Mouse (Mus musculus): ENCODE measurements around the gene Atp7a. TPM values are rescaled to one million over a fixed set of nuclear protein-coding genes. Genes with fewer than 3 reads are reported as not detected.

Atp7a gene
- polyA plus RNA-seq, 1 experiment from 2014 or later: 30.1 TPM

DNA sequence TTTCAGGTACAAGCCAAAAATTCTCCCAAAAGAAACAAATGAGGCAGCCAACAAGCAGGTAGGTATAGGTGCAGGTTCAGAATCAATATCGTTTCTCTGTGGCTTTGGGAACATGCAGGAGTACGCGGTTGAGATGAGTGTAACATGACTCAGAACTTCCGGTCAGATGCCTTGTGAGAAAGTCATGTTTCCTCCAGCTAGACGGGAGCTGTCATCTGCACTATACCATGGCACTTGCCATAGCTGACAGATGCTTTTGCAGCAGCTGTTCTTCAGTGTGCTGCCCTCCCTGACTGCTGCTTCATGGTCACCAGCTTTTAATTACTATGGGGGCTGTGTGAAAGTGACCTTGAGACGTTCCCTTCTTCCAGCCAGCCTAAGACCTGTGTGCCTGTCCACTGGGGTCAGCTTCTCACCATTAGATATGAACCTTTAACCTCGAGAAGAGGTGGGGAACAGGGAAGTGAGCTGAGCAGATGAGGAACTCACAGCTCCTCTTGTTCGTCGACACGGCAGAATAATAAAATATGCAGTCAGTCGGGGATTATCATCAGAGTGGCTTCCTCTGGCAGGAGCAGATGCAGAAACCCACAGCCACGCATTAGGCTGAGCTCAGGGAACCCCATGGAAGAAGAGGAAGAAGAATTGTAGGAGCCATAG is 109.0 kb downstream of the Atp7a start:
- no peaks in the 10 kb centered on the region for H3K4me1 ChIP-seq (replicated peaks; ENCODE audit: control insufficient read depth, insufficient read depth, low read length)
- H3K27me3 ChIP-seq (replicated peaks; ENCODE audit: control insufficient read depth, insufficient read depth, low read length): no peaks in the 10 kb centered on the region
- DNase-seq (ENCODE audit: low spot score) (no peak), ATAC-seq (replicated peaks; ENCODE audit: low FRiP score, low TSS enrichment, low read depth) (no peak)
- no peak overlapping the region for H3K4me2 ChIP-seq (ENCODE audit: low read length)
- 58% methylated on average over 12 of the region's 12 CpGs for WGBS
- H3K36me3 ChIP-seq (ENCODE audit: control insufficient read depth, insufficient read depth, low read length): no peaks in the 10 kb centered on the region
- H3K27ac ChIP-seq (ENCODE audit: low read depth): no peak overlapping the region
- no peaks in the 10 kb centered on the region for H3K9me3 ChIP-seq (ENCODE audit: control insufficient read depth, low read length)
- no peak overlapping the region for H3K9ac ChIP-seq (ENCODE audit: low read length)
- H3K4me3 ChIP-seq (ENCODE audit: low read depth, low read length): no peak overlapping the region

- no peak overlapping the region for H3K4me3 ChIP-seq (ENCODE audit: low read depth, low read length)
- H3K4me2 ChIP-seq (ENCODE audit: low read length): no peak overlapping the region
- no peak overlapping the region for H3K9ac ChIP-seq (ENCODE audit: low read length)
- H3K9me3 ChIP-seq (ENCODE audit: control insufficient read depth, low read length): no peaks in the 10 kb centered on the region
- ATAC-seq (replicated peaks; ENCODE audit: low FRiP score, low TSS enrichment, low read depth) (no peak), DNase-seq (ENCODE audit: low spot score) (no peak)
- no peaks in the 10 kb centered on the region for H3K4me1 ChIP-seq (replicated peaks; ENCODE audit: control insufficient read depth, insufficient read depth, low read length)
- no peaks in the 10 kb centered on the region for H3K27me3 ChIP-seq (replicated peaks; ENCODE audit: control insufficient read depth, insufficient read depth, low read length)
- H3K27ac ChIP-seq (ENCODE audit: low read depth): no peak overlapping the region
- no peaks in the 10 kb centered on the region for H3K36me3 ChIP-seq (ENCODE audit: control insufficient read depth, insufficient read depth, low read length)
- 78% methylated on average over 13 of the region's 13 CpGs for WGBS
Observed at GRCm38 (mm10) chrX:106139309-106140070, 112.4 kb downstream of the Atp7a start.

DNA sequence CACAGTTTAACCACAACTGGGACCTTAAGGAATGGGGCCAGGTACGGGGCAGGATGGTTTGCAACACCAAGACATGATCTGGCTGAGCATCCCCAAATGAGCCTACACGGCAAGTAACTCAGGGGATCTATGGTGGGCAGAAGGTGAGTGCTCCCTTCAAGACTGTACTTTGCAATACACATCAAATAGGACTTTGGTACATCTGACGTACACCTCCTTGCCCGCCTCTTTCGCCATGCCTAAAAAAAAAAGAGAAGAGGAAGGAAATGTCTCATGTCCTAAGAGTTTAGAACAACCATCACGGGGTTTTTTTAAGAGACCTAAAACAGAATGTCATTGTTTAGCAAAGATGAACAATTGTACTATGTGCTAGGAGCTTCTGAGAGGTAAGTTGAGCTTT is 115.9 kb downstream of the Atp7a start, which contains the start of gene Tlr13:
Tlr13 (plus strand) TSS at position 269 of the 400 bp plus-strand sequence.
- DNase-seq (ENCODE audit: low spot score): no peak
- ATAC-seq (replicated peaks; ENCODE audit: low FRiP score, low TSS enrichment, low read depth): no peak
- Histone ChIP-seq H3K9me3 (ENCODE audit: control insufficient read depth, low read length) (no peaks in the 10 kb centered on the region), H3K27me3 (replicated peaks; ENCODE audit: control insufficient read depth, insufficient read depth, low read length) (no peaks in the 10 kb centered on the region), H3K27ac (ENCODE audit: low read depth) (no peak within 1 kb of the TSS), H3K4me1 (replicated peaks; ENCODE audit: control insufficient read depth, insufficient read depth, low read length) (no peaks in the 10 kb centered on the region), H3K36me3 (ENCODE audit: control insufficient read depth, insufficient read depth, low read length) (no peaks in the 10 kb centered on the region), H3K4me2 (ENCODE audit: low read length) (no peak within 1 kb of the TSS), H3K9ac (ENCODE audit: low read length) (no peak within 1 kb of the TSS), H3K4me3 (ENCODE audit: low read depth, low read length) (no peak within 1 kb of the TSS)
- 89% methylated on average over 6 of the region's 6 CpGs for WGBS

- Histone ChIP-seq H3K36me3 (ENCODE audit: control insufficient read depth, insufficient read depth, low read length) (no peaks in the 10 kb centered on the region), H3K9me3 (ENCODE audit: control insufficient read depth, low read length) (no peaks in the 10 kb centered on the region), H3K4me2 (ENCODE audit: low read length) (no peak overlapping the region), H3K4me3 (ENCODE audit: low read depth, low read length) (no peak overlapping the region), H3K4me1 (replicated peaks; ENCODE audit: control insufficient read depth, insufficient read depth, low read length) (no peaks in the 10 kb centered on the region), H3K27ac (ENCODE audit: low read depth) (no peak overlapping the region), H3K9ac (ENCODE audit: low read length) (no peak overlapping the region), H3K27me3 (replicated peaks; ENCODE audit: control insufficient read depth, insufficient read depth, low read length) (no peaks in the 10 kb centered on the region)
- ATAC-seq (replicated peaks; ENCODE audit: low FRiP score, low TSS enrichment, low read depth) (no peak), DNase-seq (ENCODE audit: low spot score) (no peak)
- 73% methylated on average over 1 of the region's 1 CpGs for WGBS
Observed at GRCm38 (mm10) chrX:106148185-106148584, 121.1 kb downstream of the Atp7a start.

DNA sequence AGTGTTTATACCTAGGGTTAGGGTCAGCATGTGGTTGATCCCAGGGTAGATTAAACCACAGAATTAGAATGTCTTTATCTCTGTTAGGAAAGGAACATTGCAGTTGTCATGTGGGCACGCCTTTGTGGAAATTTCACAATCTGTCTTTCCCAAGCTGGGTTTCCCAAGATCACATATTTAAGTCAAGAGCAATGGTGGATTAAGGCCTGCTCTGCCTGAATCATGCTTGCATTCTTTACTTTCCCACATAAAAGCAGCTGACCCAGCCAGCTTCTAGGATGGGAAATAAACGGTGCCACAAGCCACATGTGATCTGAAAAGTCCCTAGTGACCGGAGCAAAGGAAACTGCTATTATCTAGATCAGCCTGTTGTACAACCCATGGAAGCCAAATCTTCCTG is 122.4 kb downstream of the Atp7a start:
- no peaks in the 10 kb centered on the region for H3K27me3 ChIP-seq (replicated peaks; ENCODE audit: control insufficient read depth, insufficient read depth, low read length)
- H3K4me3 ChIP-seq (ENCODE audit: low read depth, low read length): no peak overlapping the region
- 85% methylated on average over 3 of the region's 3 CpGs for WGBS

DNA sequence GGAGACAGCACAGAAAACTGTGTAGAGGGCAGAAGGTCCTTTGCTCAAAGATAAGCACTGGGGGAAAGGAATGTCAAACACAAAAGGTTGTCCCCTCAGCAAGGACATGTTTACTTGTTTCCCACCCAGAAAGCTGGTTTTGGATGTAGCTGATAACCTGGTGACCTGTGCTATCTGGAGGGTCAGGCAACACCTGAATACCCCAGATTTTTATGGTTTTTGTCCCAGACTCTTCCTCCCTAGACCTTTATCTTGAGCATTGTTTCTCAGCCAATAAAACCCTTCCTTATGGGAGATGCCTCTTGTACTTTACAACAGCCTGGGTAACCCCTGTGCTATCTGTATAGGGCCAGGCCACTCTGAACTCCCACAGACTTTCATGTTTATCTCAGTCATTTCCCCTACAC is 127.1 kb downstream of the Atp7a start:
- Histone ChIP-seq H3K4me2 (ENCODE audit: low read length) (no peak overlapping the region), H3K4me3 (ENCODE audit: low read depth, low read length) (no peak overlapping the region), H3K36me3 (ENCODE audit: control insufficient read depth, insufficient read depth, low read length) (no peaks in the 10 kb centered on the region), H3K27ac (ENCODE audit: low read depth) (no peak overlapping the region), H3K9me3 (ENCODE audit: control insufficient read depth, low read length) (no peaks in the 10 kb centered on the region), H3K27me3 (replicated peaks; ENCODE audit: control insufficient read depth, insufficient read depth, low read length) (no peaks in the 10 kb centered on the region), H3K9ac (ENCODE audit: low read length) (no peak overlapping the region), H3K4me1 (replicated peaks; ENCODE audit: control insufficient read depth, insufficient read depth, low read length) (no peaks in the 10 kb centered on the region)
- no peak for DNase-seq (ENCODE audit: low spot score)
- no peak for ATAC-seq (replicated peaks; ENCODE audit: low FRiP score, low TSS enrichment, low read depth)

More for the DNA sequence above, 122.4 kb downstream of the Atp7a start:
- H3K9ac ChIP-seq (ENCODE audit: low read length): no peak overlapping the region
- H3K9me3 ChIP-seq (ENCODE audit: control insufficient read depth, low read length): no peaks in the 10 kb centered on the region
- H3K27ac ChIP-seq (ENCODE audit: low read depth): no peak overlapping the region
- H3K36me3 ChIP-seq (ENCODE audit: control insufficient read depth, insufficient read depth, low read length): no peaks in the 10 kb centered on the region
- H3K4me1 ChIP-seq (replicated peaks; ENCODE audit: control insufficient read depth, insufficient read depth, low read length): no peaks in the 10 kb centered on the region
- no peak overlapping the region for H3K4me2 ChIP-seq (ENCODE audit: low read length)
- DNase-seq (ENCODE audit: low spot score) (no peak), ATAC-seq (replicated peaks; ENCODE audit: low FRiP score, low TSS enrichment, low read depth) (no peak)

DNA sequence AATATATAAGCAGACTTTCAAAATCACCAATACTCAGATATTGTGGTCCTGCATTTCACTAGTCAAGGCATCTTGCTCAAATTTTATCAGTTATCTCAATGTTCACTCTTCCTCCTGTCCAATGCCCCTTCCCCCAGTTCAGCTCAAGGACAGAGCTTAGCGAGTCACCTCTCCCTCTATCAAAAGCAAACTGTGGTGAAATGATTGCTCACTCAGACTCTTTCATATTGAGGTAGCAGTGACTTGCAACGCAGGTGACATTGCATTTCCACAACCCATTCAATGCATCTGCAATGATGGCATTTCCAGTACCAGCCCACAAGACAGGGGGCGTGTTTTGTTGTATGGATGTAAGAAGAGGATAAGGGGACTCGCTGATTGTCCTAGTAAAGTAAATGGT is 128.8 kb downstream of the Atp7a start:
- Histone ChIP-seq H3K4me3 (ENCODE audit: low read depth, low read length) (no peak overlapping the region), H3K4me2 (ENCODE audit: low read length) (no peak overlapping the region), H3K9ac (ENCODE audit: low read length) (no peak overlapping the region), H3K36me3 (ENCODE audit: control insufficient read depth, insufficient read depth, low read length) (no peaks in the 10 kb centered on the region), H3K4me1 (replicated peaks; ENCODE audit: control insufficient read depth, insufficient read depth, low read length) (no peaks in the 10 kb centered on the region), H3K9me3 (ENCODE audit: control insufficient read depth, low read length) (no peaks in the 10 kb centered on the region), H3K27me3 (replicated peaks; ENCODE audit: control insufficient read depth, insufficient read depth, low read length) (no peaks in the 10 kb centered on the region), H3K27ac (ENCODE audit: low read depth) (no peak overlapping the region)
- WGBS: 79% methylated on average over 4 of the region's 4 CpGs
- DNase-seq (ENCODE audit: low spot score) (no peak), ATAC-seq (replicated peaks; ENCODE audit: low FRiP score, low TSS enrichment, low read depth) (no peak)

- DNase-seq (ENCODE audit: low spot score) (no peak), ATAC-seq (replicated peaks; ENCODE audit: low FRiP score, low TSS enrichment, low read depth) (no peak)
- Histone ChIP-seq H3K36me3 (ENCODE audit: control insufficient read depth, insufficient read depth, low read length) (no peaks in the 10 kb centered on the region), H3K4me2 (ENCODE audit: low read length) (no peak overlapping the region), H3K9ac (ENCODE audit: low read length) (no peak overlapping the region), H3K4me3 (ENCODE audit: low read depth, low read length) (no peak overlapping the region), H3K4me1 (replicated peaks; ENCODE audit: control insufficient read depth, insufficient read depth, low read length) (no peaks in the 10 kb centered on the region), H3K9me3 (ENCODE audit: control insufficient read depth, low read length) (no peaks in the 10 kb centered on the region), H3K27me3 (replicated peaks; ENCODE audit: control insufficient read depth, insufficient read depth, low read length) (no peaks in the 10 kb centered on the region), H3K27ac (ENCODE audit: low read depth) (no peak overlapping the region)
- 53% methylated on average over 5 of the region's 5 CpGs for WGBS
Observed at GRCm38 (mm10) chrX:106163995-106164394, 136.9 kb downstream of the Atp7a start.

DNA sequence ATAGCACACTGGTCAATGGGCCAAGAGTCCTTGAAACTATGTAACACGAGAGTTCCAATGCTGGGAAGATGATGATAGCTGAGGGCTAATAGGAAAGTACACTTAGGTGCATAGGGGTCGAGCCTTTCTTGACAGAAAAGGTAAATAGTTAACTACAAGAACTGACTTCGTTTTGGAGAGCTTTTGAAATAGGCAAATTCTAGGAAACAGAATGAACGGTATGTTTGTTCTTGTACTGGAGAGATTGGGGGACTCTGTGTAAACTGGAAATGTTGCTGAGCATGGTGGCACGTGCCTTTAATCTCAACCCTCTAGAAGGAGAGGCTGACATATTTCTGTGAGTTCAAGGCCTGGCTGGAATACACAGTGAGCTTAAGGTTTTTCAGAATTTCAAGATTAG is 137.5 kb downstream of the Atp7a start:
- Histone ChIP-seq H3K4me1 (replicated peaks; ENCODE audit: control insufficient read depth, insufficient read depth, low read length) (no peaks in the 10 kb centered on the region), H3K4me2 (ENCODE audit: low read length) (no peak overlapping the region), H3K27me3 (replicated peaks; ENCODE audit: control insufficient read depth, insufficient read depth, low read length) (no peaks in the 10 kb centered on the region), H3K4me3 (ENCODE audit: low read depth, low read length) (no peak overlapping the region), H3K36me3 (ENCODE audit: control insufficient read depth, insufficient read depth, low read length) (no peaks in the 10 kb centered on the region), H3K27ac (ENCODE audit: low read depth) (no peak overlapping the region), H3K9me3 (ENCODE audit: control insufficient read depth, low read length) (no peaks in the 10 kb centered on the region), H3K9ac (ENCODE audit: low read length) (no peak overlapping the region)
- no peak for DNase-seq (ENCODE audit: low spot score)
- no peak for ATAC-seq (replicated peaks; ENCODE audit: low FRiP score, low TSS enrichment, low read depth)
- WGBS: 56% methylated on average over 5 of the region's 5 CpGs

All from intestine, embryonic 14.5 days (tissue).